Mouse (Mus musculus): ENCODE results near the gene Cyyr1. TPM values are rescaled to one million over a fixed set of nuclear protein-coding genes. Genes with fewer than 3 reads are reported as not detected.

The Cyyr1 gene
- polyA plus RNA-seq, 1 experiment: 2.8 TPM

- no peak overlapping the region for H3K4me3 ChIP-seq (ENCODE audit: control insufficient read depth, low read depth, low read length)
- no peaks in the 10 kb centered on the region for H3K4me1 ChIP-seq (ENCODE audit: control insufficient read depth, insufficient read depth, low read length)
- H3K27ac ChIP-seq (ENCODE audit: control insufficient read depth, insufficient read depth, low read depth, low read length): no peak overlapping the region
- no peaks in the 10 kb centered on the region for H3K27me3 ChIP-seq (ENCODE audit: control insufficient read depth, insufficient read depth, low read length)
- no peaks in the 10 kb centered on the region for H3K36me3 ChIP-seq (ENCODE audit: control insufficient read depth, insufficient read depth, low read length)
- no peak for TF ChIP-seq CTCF (IDR thresholded peaks at IDR 0.05; ENCODE audit: control insufficient read depth, insufficient read depth, insufficient replicate concordance, low read depth, low read length)
- TF ChIP-seq POLR2A (IDR thresholded peaks at IDR 0.05; ENCODE audit: control insufficient read depth, low read depth, low read length): no peak
These were observed 11.4 kb downstream of the Cyyr1 start for GRCm38 (mm10) chr16:85541676-85542273.

GRCm38 (mm10) chr16:85541023-85541422 is 12.2 kb downstream of the Cyyr1 start:
- no peaks in the 10 kb centered on the region for H3K27me3 ChIP-seq (ENCODE audit: control insufficient read depth, insufficient read depth, low read length)
- no peak overlapping the region for H3K4me3 ChIP-seq (ENCODE audit: control insufficient read depth, low read depth, low read length)
- H3K27ac ChIP-seq (ENCODE audit: control insufficient read depth, insufficient read depth, low read depth, low read length): no peak overlapping the region
- H3K4me1 ChIP-seq (ENCODE audit: control insufficient read depth, insufficient read depth, low read length): no peaks in the 10 kb centered on the region
- no peaks in the 10 kb centered on the region for H3K36me3 ChIP-seq (ENCODE audit: control insufficient read depth, insufficient read depth, low read length)
- no peak for TF ChIP-seq POLR2A (IDR thresholded peaks at IDR 0.05; ENCODE audit: control insufficient read depth, low read depth, low read length)
- TF ChIP-seq CTCF (IDR thresholded peaks at IDR 0.05; ENCODE audit: control insufficient read depth, insufficient read depth, insufficient replicate concordance, low read depth, low read length): no peak

GRCm38 (mm10) chr16:85538367-85538766 is 14.8 kb downstream of the Cyyr1 start:
- no peaks in the 10 kb centered on the region for H3K36me3 ChIP-seq (ENCODE audit: control insufficient read depth, insufficient read depth, low read length)
- H3K4me1 ChIP-seq (ENCODE audit: control insufficient read depth, insufficient read depth, low read length): no peaks in the 10 kb centered on the region
- TF ChIP-seq CTCF (IDR thresholded peaks at IDR 0.05; ENCODE audit: control insufficient read depth, insufficient read depth, insufficient replicate concordance, low read depth, low read length) (no peak), POLR2A (IDR thresholded peaks at IDR 0.05; ENCODE audit: control insufficient read depth, low read depth, low read length) (no peak)
- H3K27me3 ChIP-seq (ENCODE audit: control insufficient read depth, insufficient read depth, low read length): no peaks in the 10 kb centered on the region
- no peak overlapping the region for H3K4me3 ChIP-seq (ENCODE audit: control insufficient read depth, low read depth, low read length)
- no peak overlapping the region for H3K27ac ChIP-seq (ENCODE audit: control insufficient read depth, insufficient read depth, low read depth, low read length)

- Histone ChIP-seq H3K4me1 (ENCODE audit: control insufficient read depth, insufficient read depth, low read length) (no peaks in the 10 kb centered on the region), H3K27ac (ENCODE audit: control insufficient read depth, insufficient read depth, low read depth, low read length) (no peak overlapping the region), H3K27me3 (ENCODE audit: control insufficient read depth, insufficient read depth, low read length) (no peaks in the 10 kb centered on the region), H3K4me3 (ENCODE audit: control insufficient read depth, low read depth, low read length) (no peak overlapping the region), H3K36me3 (ENCODE audit: control insufficient read depth, insufficient read depth, low read length) (no peaks in the 10 kb centered on the region)
- TF ChIP-seq POLR2A (IDR thresholded peaks at IDR 0.05; ENCODE audit: control insufficient read depth, low read depth, low read length) (no peak), CTCF (IDR thresholded peaks at IDR 0.05; ENCODE audit: control insufficient read depth, insufficient read depth, insufficient replicate concordance, low read depth, low read length) (no peak)
These were observed 17.1 kb downstream of the Cyyr1 start for GRCm38 (mm10) chr16:85536075-85536474.

GRCm38 (mm10) chr16:85527743-85528620 is 25.2 kb downstream of the Cyyr1 start:
- no peaks in the 10 kb centered on the region for H3K4me1 ChIP-seq (ENCODE audit: control insufficient read depth, insufficient read depth, low read length)
- H3K36me3 ChIP-seq (ENCODE audit: control insufficient read depth, insufficient read depth, low read length): no peaks in the 10 kb centered on the region
- H3K27ac ChIP-seq (ENCODE audit: control insufficient read depth, insufficient read depth, low read depth, low read length): no peak overlapping the region
- no peak overlapping the region for H3K4me3 ChIP-seq (ENCODE audit: control insufficient read depth, low read depth, low read length)
- no peaks in the 10 kb centered on the region for H3K27me3 ChIP-seq (ENCODE audit: control insufficient read depth, insufficient read depth, low read length)
- no peak for TF ChIP-seq POLR2A (IDR thresholded peaks at IDR 0.05; ENCODE audit: control insufficient read depth, low read depth, low read length)
- TF ChIP-seq CTCF (IDR thresholded peaks at IDR 0.05; ENCODE audit: control insufficient read depth, insufficient read depth, insufficient replicate concordance, low read depth, low read length): no peak

- 0 out of 2 replicates have a peak overlapping the region, but pooled peaks have one; percentile 7 for H3K27ac ChIP-seq (ENCODE audit: control insufficient read depth, insufficient read depth, low read depth, low read length)
- no peaks in the 10 kb centered on the region for H3K27me3 ChIP-seq (ENCODE audit: control insufficient read depth, insufficient read depth, low read length)
- H3K36me3 ChIP-seq (ENCODE audit: control insufficient read depth, insufficient read depth, low read length): no peaks in the 10 kb centered on the region
- TF ChIP-seq CTCF (IDR thresholded peaks at IDR 0.05; ENCODE audit: control insufficient read depth, insufficient read depth, insufficient replicate concordance, low read depth, low read length) (no peak), POLR2A (IDR thresholded peaks at IDR 0.05; ENCODE audit: control insufficient read depth, low read depth, low read length) (peak; percentile 67; the same call in 1 of the 2 replicates)
- peak overlapping the region; percentile 80 for H3K4me3 ChIP-seq (ENCODE audit: control insufficient read depth, low read depth, low read length)
- no peaks in the 10 kb centered on the region for H3K4me1 ChIP-seq (ENCODE audit: control insufficient read depth, insufficient read depth, low read length)
These were observed 28.6 kb downstream of the Cyyr1 start for GRCm38 (mm10) chr16:85524589-85524988.

- H3K4me1 ChIP-seq (ENCODE audit: control insufficient read depth, insufficient read depth, low read length): no peaks in the 10 kb centered on the region
- H3K27me3 ChIP-seq (ENCODE audit: control insufficient read depth, insufficient read depth, low read length): no peaks in the 10 kb centered on the region
- TF ChIP-seq CTCF (IDR thresholded peaks at IDR 0.05; ENCODE audit: control insufficient read depth, insufficient read depth, insufficient replicate concordance, low read depth, low read length) (no peak), POLR2A (IDR thresholded peaks at IDR 0.05; ENCODE audit: control insufficient read depth, low read depth, low read length) (no peak)
- H3K27ac ChIP-seq (ENCODE audit: control insufficient read depth, insufficient read depth, low read depth, low read length): no peak overlapping the region
- no peak overlapping the region for H3K4me3 ChIP-seq (ENCODE audit: control insufficient read depth, low read depth, low read length)
- H3K36me3 ChIP-seq (ENCODE audit: control insufficient read depth, insufficient read depth, low read length): no peaks in the 10 kb centered on the region
These were observed 45.9 kb downstream of the Cyyr1 start for GRCm38 (mm10) chr16:85507264-85507663.
